Mouse (Mus musculus) ES-Bruce4 (cell line): ENCODE measurements around the gene Ldlrad3. TPM values are rescaled to one million over a fixed set of nuclear protein-coding genes. Genes with fewer than 3 reads are reported as not detected.

Experiments
- H3K27ac ChIP-seq: 2 replicates; pipeline ENCODE4 v1.5.1; 2012; ENCODE audit warnings: low read length, inconsistent platforms; ENCODE audit not compliant: insufficient read depth
- H3K27me3 ChIP-seq: 2 replicates; pipeline ENCODE4 v1.6.1; 2012; ENCODE audit warnings: mild to moderate bottlenecking, low read length, inconsistent platforms; ENCODE audit not compliant: control insufficient read depth, poor library complexity, insufficient read depth, severe bottlenecking
- H3K36me3 ChIP-seq: 2 replicates; pipeline ENCODE4 v1.6.1; 2012; ENCODE audit warnings: inconsistent platforms, mild to moderate bottlenecking, low read length, moderate library complexity; ENCODE audit not compliant: control insufficient read depth, poor library complexity, insufficient read depth, severe bottlenecking
- H3K4me1 ChIP-seq: one replicate; pipeline ENCODE4 v1.8.1; 2011; ENCODE audit warnings: low read length; ENCODE audit not compliant: control insufficient read depth, insufficient read depth
- H3K4me3 ChIP-seq: 2 replicates; pipeline ENCODE4 v1.5.1; 2011; ENCODE audit warnings: low read depth, mild to moderate bottlenecking, low read length
- H3K9ac ChIP-seq: 2 replicates; pipeline ENCODE4 v1.6.1; 2012; ENCODE audit warnings: low read depth, mild to moderate bottlenecking, inconsistent platforms; ENCODE audit not compliant: poor library complexity, severe bottlenecking
- H3K9me3 ChIP-seq: replicated peaks from 2 replicates; pipeline ENCODE4 v1.6.1; 2012; ENCODE audit warnings: mild to moderate bottlenecking, low read length, inconsistent platforms; ENCODE audit not compliant: control insufficient read depth, poor library complexity, insufficient read depth, severe bottlenecking
- CTCF ChIP-seq: IDR thresholded peaks from one replicate; pipeline ENCODE4 v1.8.1; 2011; ENCODE audit warnings: low read depth, low read length
- EP300 ChIP-seq: IDR thresholded peaks from 2 replicates; pipeline ENCODE4 v1.6.1; 2011; ENCODE audit warnings: low read depth, low read length; ENCODE audit not compliant: insufficient read depth
- POLR2A ChIP-seq: IDR thresholded peaks from one replicate; pipeline ENCODE4 v1.8.1; 2011; ENCODE audit warnings: low read length; ENCODE audit not compliant: insufficient read depth
- polyA plus RNA-seq: library from polyadenylated mRNA; stranded (reverse); fragments of >200 nt; gene quantifications from 2 replicates; pipeline ENCODE4 v1.2.4, GENCODE M21; 2011; ENCODE audit warnings: low read depth; ENCODE audit not compliant: missing spikeins, insufficient read depth, insufficient read length

Gene Ldlrad3
- polyA plus RNA-seq, 1 experiment, result 15.7 TPM

DNA sequence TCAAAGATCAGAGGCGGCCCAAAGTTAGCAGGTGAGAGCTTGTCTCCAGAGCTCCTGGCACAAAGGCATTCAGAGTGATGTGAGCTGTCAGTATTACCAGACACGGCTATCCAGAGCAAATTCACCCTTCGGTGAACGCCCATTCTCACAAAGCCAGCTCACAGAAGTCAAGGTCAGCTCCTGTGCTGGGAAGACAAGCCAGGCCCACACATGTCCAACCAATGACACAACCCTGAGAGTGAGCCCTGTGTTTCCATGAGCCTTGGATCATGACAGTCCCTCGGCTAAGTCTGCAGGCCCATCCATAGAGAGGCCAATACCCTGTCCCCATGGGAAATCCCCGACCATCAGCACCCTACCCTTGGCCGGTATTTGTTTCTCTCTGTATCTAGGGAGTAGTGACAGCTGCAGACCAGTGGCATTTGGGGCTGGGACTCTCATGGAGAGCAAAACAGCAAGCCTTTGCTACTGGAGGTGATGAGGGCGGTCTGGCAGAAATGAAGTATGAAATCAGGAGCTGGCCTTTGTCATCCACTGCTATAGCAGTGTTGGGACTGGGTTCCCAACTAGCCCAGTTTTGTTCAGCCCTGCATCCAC lies 58.3 kb downstream of the Ldlrad3 start:
- Histone ChIP-seq H3K4me3 (no peak overlapping the region), H3K27ac (no peak overlapping the region), H3K36me3 (no peaks in the 10 kb centered on the region), H3K9ac (no peak overlapping the region), H3K27me3 (no peaks in the 10 kb centered on the region), H3K9me3 (no peaks in the 10 kb centered on the region), H3K4me1 (peaks cover 24% of the 10 kb centered on the region)
- TF ChIP-seq EP300 (no peak), POLR2A (no peak), CTCF (no peak)

DNA sequence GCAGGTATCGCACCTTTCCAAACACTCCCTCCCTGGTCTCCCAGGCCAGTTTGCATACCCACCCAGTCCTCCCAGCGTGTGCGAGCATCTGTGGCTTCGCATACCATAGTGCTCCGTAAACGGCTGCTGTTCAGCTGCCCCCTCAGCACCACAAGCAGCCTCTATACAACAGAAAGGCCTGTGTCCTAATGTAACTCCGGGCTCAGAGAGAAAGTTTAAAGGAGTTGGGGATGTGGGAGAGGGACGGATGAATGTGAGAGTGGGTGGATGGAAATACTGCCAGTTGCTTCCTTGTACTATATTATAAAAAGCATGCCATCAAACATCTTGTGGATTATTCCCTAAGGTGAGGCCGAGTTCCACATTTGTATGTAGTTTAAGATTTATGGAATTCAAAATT lies 59.0 kb downstream of the Ldlrad3 start:
- no peaks in the 10 kb centered on the region for H3K9me3 ChIP-seq
- TF ChIP-seq EP300 (no peak), POLR2A (no peak), CTCF (no peak)
- no peak overlapping the region for H3K27ac ChIP-seq
- no peaks in the 10 kb centered on the region for H3K27me3 ChIP-seq
- H3K9ac ChIP-seq, result no peak overlapping the region
- peaks cover 26% of the 10 kb centered on the region for H3K4me1 ChIP-seq
- H3K36me3 ChIP-seq, result no peaks in the 10 kb centered on the region
- no peak overlapping the region for H3K4me3 ChIP-seq

DNA sequence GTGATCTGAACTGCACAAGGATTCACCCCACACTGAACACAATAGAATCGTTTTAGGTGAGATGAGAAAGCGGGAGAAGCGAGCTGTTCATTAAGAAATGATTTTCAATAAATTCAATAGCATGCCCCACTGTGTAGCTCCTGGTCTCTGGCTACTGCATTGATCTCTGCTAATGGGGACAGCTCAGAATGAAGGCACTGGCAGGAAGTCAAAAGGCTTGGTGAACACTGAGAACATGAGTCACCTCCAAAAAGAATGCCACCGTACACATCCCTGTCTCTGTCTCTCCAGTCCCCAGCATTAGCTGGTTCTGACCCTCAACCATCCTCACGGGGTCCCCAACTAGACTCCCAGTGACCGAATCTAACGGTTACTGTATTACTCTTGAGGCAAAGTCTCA lies 60.1 kb downstream of the Ldlrad3 start:
- Histone ChIP-seq H3K9me3 (no peaks in the 10 kb centered on the region), H3K27me3 (no peaks in the 10 kb centered on the region), H3K9ac (no peak overlapping the region), H3K4me3 (no peak overlapping the region), H3K36me3 (no peaks in the 10 kb centered on the region), H3K27ac (no peak overlapping the region), H3K4me1 (peaks cover 24% of the 10 kb centered on the region)
- TF ChIP-seq CTCF, result no peak
- TF ChIP-seq POLR2A, result no peak
- TF ChIP-seq EP300, result no peak

DNA sequence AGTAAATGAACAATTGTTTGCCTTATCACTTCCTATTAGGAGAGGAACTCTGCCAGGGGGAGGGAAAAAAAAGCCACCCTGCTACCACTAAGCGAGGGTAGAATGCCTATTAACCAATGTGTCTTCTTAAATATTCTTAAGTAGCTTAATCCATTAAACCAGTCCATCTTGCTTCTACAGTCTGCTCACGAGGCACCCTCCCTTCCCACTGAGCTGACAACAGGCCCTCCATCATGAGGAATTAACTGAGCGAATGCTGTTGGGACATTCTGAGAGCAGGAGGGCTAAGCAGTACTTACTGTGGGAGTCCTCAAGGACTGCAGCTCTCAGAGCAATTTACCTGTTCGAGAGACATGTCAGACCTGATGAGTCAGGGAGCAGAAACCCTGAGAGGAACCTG lies 61.1 kb downstream of the Ldlrad3 start:
- Histone ChIP-seq H3K9me3 (no peaks in the 10 kb centered on the region), H3K4me1 (peaks cover 27% of the 10 kb centered on the region), H3K9ac (no peak overlapping the region), H3K4me3 (no peak overlapping the region), H3K27ac (no peak overlapping the region), H3K27me3 (no peaks in the 10 kb centered on the region), H3K36me3 (no peaks in the 10 kb centered on the region)
- TF ChIP-seq CTCF (no peak), EP300 (no peak), POLR2A (no peak)

DNA sequence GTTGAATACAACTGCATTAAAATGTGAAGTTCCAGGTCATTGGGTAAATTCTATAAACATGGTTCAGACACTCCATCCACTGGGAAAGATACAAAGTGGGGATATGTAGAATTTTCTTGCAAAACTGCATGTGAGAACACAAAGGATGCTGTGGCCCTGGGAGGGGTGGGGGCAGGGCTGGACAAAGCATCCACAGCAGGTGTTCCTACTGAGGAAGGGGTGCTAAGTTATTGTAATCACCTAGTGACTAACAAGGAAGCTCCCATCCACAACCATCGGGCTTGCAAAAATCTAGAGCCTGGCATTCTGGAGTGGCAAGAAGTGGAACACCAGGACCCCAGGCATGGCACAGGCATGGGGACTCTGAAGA lies 64.1 kb downstream of the Ldlrad3 start:
- no peaks in the 10 kb centered on the region for H3K27me3 ChIP-seq
- H3K9me3 ChIP-seq, result no peaks in the 10 kb centered on the region
- H3K9ac ChIP-seq, result no peak overlapping the region
- H3K27ac ChIP-seq, result peak overlapping the region; percentile 66
- TF ChIP-seq EP300 (peak; percentile 58; the same call in 1 of the 2 replicates), POLR2A (no peak)
- no peak overlapping the region for H3K4me3 ChIP-seq
- H3K36me3 ChIP-seq, result no peaks in the 10 kb centered on the region
- H3K4me1 ChIP-seq, result peaks cover 21% of the 10 kb centered on the region

DNA sequence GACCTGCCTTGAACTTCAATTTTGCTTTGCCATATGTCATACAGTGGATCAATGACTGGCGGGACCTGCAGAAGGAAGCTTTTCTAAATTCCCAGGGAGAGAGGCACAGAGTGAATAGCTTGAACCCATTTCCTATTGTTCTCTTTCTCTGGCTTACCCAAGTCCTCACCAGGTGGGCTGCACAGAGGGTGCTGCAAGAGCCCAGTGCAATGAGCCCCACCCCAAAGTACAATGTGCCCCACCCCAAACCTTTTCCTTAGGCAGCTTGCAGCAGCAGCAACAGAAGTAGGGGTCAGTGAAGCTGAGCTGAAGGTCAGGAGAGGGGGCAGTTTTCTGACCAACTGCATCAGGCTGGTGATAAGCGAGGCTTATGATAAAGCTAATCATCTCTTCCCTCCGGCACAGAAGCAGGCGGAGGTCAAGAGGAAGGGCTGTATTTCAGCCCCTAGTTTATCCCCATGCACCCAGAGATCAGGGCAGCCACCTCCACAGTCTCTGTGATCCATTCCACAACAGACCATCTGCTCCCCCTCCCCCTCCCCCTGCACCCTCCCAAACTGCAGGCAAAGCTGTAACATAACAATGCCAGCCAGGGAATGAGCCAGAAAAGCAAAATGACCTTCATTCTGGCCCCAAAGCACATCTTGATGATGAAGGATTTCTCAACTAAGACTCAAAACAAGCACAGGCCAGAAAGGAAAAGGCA lies 64.6 kb downstream of the Ldlrad3 start:
- no peaks in the 10 kb centered on the region for H3K36me3 ChIP-seq
- TF ChIP-seq EP300, result peak; percentile 85
- TF ChIP-seq CTCF, result no peak
- H3K4me1 ChIP-seq, result peaks cover 25% of the 10 kb centered on the region
- no peak overlapping the region for H3K9ac ChIP-seq
- no peaks in the 10 kb centered on the region for H3K27me3 ChIP-seq
- no peak overlapping the region for H3K4me3 ChIP-seq
- no peaks in the 10 kb centered on the region for H3K9me3 ChIP-seq
- peak overlapping the region; percentile 87 for H3K27ac ChIP-seq
